Mouse (Mus musculus): ENCODE data around the gene Txndc15. TPM values are rescaled to one million over a fixed set of nuclear protein-coding genes. Genes with fewer than 3 reads are reported as not detected.

The Txndc15 gene
- polyA plus RNA-seq, 1 experiment from 2014 or later, result 30.9 TPM

Other genes starting within 250 kb of the Txndc15 start
- 11.5 and 12.3 TPM in 2 replicates for gene Dbn1, start 226.5 kb upstream of the Txndc15 start, polyA plus RNA-seq (2015; fragmentation: Nextera tagmentation; extraction: Ambion mirVana)
- gene Pdlim7, start 201.0 kb upstream of the Txndc15 start, polyA plus RNA-seq (2015; fragmentation: Nextera tagmentation; extraction: Ambion mirVana), result 27.5 and 28.8 TPM in 2 replicates
- 3.4 and 3.8 TPM in 2 replicates for gene Dok3, start 185.4 kb upstream of the Txndc15 start, polyA plus RNA-seq (2015; fragmentation: Nextera tagmentation; extraction: Ambion mirVana)
- 31.7 and 32.8 TPM in 2 replicates for gene Ddx41, start 178.0 kb upstream of the Txndc15 start, polyA plus RNA-seq (2015; fragmentation: Nextera tagmentation; extraction: Ambion mirVana)
- 7.9 and 8.8 TPM in 2 replicates for gene Fam193b, start 143.5 kb upstream of the Txndc15 start, polyA plus RNA-seq (2015; fragmentation: Nextera tagmentation; extraction: Ambion mirVana)
- 65.0 and 72.6 TPM in 2 replicates for gene Tmed9, start 140.9 kb upstream of the Txndc15 start, polyA plus RNA-seq (2015; fragmentation: Nextera tagmentation; extraction: Ambion mirVana)
- gene B4galt7, start 114.8 kb upstream of the Txndc15 start, polyA plus RNA-seq (2015; fragmentation: Nextera tagmentation; extraction: Ambion mirVana), result 7.0 and 7.8 TPM in 2 replicates
- 15.4 and 15.9 TPM in 2 replicates for gene Caml, start 91.6 kb upstream of the Txndc15 start, polyA plus RNA-seq (2015; fragmentation: Nextera tagmentation; extraction: Ambion mirVana)
- 20.7 and 27.3 TPM in 2 replicates for gene Ddx46, start 79.6 kb upstream of the Txndc15 start, polyA plus RNA-seq (2015; fragmentation: Nextera tagmentation; extraction: Ambion mirVana)
- 12.4 and 14.1 TPM in 2 replicates for gene B230219D22Rik, start 21.5 kb upstream of the Txndc15 start, polyA plus RNA-seq (2015; fragmentation: Nextera tagmentation; extraction: Ambion mirVana)
- gene Pcbd2, start 12.7 kb downstream of the Txndc15 start, polyA plus RNA-seq (2015; fragmentation: Nextera tagmentation; extraction: Ambion mirVana), result 40.9 and 45.3 TPM in 2 replicates
- gene Catsper3, start 69.9 kb downstream of the Txndc15 start, polyA plus RNA-seq (2015; fragmentation: Nextera tagmentation; extraction: Ambion mirVana), result not detected in 2 replicates
- gene Pitx1, start 121.5 kb downstream of the Txndc15 start, polyA plus RNA-seq (2015; fragmentation: Nextera tagmentation; extraction: Ambion mirVana), result 0.32 and 0.54 TPM in 2 replicates